Mouse (Mus musculus) lung, postnatal 10 days (tissue): Measurements from ENCODE around the gene Rab11fip3.

ENCODE experiments used
- DNase-seq: peaks from one replicate; pipeline ENCODE4 v3.0.0; 2021

Gene Rab11fip3

DNA sequence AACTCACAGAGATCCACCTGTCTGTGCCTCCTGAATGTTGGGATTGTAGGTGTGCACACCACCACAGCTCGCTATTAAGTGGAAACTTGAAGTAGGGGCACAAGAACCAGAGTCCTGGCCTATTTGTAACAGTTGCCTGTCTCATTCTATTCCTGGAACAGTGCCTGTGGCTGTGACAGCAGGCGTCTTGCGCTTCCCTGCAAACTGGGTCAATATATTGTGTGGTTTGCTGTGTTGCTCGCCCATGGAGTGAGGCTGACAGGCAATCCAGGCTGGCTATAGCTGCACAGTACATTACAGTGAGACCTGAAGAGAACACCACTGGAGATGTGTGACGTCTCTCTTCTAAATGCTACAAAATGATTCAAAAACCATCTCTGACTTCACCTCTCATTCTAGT is 37.8 kb downstream of the Rab11fip3 start:
- DNase-seq: no peak

GRCm38 (mm10) chr17:26028261-26028660 is 41.1 kb downstream of the Rab11fip3 start:
- no peak for DNase-seq

GRCm38 (mm10) chr17:26024674-26025073 is 44.7 kb downstream of the Rab11fip3 start:
- no peak for DNase-seq

DNA sequence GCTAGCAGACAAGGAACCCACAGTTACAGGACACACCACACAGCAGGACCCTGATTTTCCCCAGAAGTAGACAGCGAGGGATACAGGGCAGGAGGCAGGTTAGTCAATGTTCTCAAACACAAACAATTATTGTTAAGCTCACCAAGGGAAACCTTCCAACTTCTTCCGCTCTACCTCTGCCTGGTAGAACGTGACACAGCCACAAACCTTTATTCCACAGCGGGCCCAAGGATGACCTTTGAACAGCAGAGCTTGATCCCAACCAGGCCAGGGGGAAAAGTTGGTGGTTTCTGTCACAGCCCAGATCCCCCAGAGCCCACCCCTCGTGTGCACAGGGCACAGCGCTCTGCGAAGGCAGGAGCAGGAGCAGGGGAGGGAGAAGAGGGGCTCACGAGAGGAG is 45.4 kb downstream of the Rab11fip3 start:
- no peak for DNase-seq

DNA sequence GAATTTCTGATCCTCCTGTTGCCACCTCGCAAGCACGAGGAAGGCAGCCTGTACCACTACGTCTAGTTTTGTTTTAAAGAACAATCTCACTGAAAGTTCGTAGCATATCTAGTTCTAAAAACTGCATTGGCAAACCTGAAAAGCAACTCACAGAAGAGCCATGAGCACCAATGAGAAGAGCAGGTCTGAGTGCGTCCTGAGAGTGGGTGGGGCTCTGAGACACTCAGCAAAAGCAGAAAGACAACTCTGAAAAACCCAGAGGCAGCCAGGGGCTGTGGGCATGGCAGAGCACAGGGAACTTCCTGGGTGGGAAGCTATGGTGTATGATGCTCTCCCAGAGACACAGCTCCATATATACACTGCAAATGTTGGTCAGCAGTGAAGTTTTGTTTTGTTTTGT is 46.2 kb downstream of the Rab11fip3 start:
- no peak for DNase-seq

DNA sequence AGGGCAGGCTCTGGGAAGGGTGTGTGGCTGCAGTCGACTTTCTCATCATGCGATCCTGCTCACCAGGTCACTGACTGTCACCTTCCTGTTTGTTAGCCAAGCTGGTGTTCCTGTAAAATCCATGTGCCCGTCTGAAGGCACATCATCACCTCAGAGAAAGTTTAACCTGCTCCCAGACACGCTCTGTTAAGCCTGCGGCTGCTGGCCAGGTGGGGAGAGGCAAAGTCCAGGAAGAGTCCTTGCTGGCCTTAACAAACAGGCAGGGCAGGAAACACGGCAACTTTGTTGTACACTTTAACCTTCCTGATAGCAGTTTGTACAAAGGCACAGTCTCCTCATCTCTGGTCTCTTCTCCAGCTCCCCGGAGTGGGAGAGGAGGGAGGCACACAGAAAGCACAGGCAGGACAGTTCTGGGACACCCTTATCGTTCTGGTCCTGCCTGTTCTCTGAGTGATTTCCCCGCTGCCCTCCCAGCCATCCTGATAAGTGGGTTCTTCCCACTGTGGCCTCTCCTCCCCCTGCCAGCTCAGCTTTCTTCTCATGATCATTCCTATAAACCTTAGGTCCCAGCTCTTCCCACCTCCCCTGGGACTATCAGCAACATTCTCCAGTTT is 47.5 kb downstream of the Rab11fip3 start:
- no peak for DNase-seq

DNA sequence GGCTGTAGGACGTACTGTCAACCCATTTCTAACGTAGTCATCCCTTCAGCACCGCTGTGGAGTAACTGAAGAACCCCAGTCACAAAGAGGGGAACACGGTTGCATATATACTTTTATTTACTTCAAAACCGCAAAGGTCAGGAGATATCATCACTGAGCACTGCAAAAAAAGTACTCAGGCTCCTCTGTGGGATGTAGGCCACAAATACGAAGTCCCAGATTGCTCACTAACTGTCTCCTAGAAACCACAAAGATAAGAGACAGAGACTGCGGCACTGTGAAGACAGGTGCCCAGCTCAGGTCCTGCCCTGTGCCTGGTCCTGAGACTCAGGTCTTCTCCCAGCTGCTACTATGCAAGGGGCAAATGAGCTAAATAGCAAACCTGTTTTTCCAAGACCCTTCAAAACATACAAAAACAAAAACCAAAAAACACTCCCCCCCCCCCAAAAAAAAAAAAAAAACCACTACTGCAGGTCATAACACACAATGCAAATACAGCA is 48.5 kb downstream of the Rab11fip3 start:
- no peak for DNase-seq

- DNase-seq: no peak
Observed at GRCm38 (mm10) chr17:26018388-26018787, 51.0 kb downstream of the Rab11fip3 start.

GRCm38 (mm10) chr17:26017949-26018348 is 51.4 kb downstream of the Rab11fip3 start:
- DNase-seq: no peak

DNA sequence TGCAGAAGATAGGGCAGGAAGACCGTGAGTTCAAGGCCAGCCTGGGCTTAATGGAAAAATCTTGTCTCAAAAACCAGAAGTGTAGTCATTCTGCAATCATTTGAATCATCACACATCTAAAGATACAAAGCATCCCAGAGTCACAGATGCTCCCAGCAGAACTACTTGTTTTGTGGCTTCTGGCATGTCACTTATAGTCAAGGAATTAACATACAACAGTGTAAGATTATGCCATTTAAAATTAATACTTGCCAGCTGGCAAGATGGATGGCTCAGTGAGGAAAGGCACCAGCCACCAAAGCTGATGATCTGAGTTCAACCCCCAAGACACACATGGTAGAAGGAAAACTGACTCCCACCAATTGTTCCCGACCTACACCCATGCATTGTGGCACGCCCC is 52.3 kb downstream of the Rab11fip3 start:
- no peak for DNase-seq

DNA sequence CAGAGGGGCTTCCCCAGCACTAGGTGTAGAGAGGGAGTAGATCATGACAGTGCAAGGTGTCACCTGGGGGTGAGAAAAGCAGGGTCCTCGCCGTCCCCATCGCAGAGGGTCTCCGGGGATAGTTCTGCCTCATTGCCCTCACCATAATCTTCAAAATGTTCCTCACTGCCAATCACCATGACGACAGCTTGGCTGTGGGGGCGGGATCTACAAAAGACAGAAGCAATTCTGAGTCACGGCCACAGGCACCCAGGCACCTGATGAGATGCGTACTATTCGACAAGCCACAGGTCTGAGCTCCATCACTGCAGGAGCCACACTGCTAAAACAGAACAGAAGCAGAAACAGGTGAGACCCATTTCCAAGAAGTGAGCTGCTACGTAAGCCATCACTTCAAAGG is 55.6 kb downstream of the Rab11fip3 start:
- no peak for DNase-seq

GRCm38 (mm10) chr17:26011841-26012460 is 57.4 kb downstream of the Rab11fip3 start:
- peak; percentile 87 for DNase-seq

DNA sequence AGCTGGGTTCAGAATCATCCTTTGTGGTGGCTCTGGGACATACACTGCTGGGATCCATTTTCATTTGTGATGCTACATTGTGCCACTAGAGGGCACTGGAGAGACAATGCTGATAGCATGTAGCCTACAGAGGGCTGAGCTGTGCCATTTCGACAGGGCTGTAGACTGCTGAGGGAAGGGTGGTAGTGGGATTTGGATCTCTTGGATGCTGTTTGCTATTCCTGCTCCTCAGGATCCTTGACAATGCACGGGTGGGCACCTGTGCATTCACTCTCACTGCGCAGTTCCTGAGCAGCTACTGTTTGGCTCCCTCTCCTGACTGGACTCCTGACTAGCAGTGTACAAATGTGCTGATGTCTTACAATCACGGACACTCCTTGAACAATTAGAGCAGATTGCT is 59.8 kb downstream of the Rab11fip3 start:
- peak; percentile 87 for DNase-seq

- DNase-seq: no peak
Observed at GRCm38 (mm10) chr17:26008787-26009186, 60.6 kb downstream of the Rab11fip3 start.

DNA sequence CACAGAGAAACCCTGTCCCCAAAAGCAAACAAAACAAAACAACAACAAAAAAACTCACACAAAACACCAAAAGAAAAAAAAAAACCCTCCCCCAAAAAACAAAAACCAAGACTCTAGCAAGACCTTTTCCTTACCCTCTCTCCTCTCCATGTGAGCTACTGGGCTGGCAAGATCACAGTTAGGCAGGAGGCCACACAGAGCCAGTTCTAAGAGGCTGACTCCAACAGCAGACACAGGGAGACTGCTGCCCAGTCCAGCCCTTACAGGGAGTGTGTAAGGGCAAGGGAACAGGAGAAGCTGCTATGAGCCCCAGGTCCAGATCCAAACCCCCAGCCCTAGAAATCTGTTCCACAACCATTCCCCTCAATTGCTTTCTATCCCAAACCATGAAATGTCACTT is 61.0 kb downstream of the Rab11fip3 start:
- DNase-seq: no peak

DNA sequence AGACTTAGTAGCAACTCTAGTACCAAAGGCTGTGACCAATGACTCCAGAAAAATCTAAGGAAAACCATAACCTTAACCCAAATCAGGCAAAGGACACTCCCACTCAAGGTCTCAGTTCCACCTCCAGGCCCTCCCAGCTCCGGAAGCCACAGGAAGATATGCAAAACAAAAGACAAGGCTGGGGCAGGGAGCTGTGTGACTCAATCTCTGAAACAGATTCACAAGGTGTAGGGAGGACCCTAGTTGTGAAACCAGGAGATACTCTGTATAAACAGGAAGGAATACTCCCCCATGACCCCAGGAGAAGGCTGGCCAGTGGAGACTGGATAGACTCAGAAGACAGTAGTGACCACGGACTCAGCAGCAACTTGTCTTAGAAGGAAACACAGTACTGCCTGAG is 61.7 kb downstream of the Rab11fip3 start:
- no peak for DNase-seq

GRCm38 (mm10) chr17:26005731-26006450 is 63.5 kb downstream of the Rab11fip3 start:
- DNase-seq: no peak

DNA sequence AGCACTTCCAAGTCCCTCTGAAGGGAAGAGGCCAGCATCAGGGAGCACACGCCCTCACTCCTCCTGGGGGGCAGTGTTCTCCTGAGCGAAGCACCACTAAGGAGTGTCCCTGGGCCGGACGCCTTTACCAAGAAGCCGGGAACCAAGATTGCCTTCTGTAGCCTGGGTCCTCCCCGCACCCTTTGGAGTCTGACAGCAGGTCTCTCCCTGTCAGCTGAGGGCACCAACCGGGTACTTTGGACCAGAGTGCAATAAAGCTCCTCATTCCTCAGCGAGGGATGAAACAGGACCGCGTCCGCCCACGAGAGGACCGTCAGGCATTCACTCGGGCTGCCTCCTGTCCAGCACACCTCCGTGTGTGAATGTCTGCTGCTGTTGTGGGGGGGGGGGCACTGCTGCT is 64.6 kb downstream of the Rab11fip3 start:
- no peak for DNase-seq

DNA sequence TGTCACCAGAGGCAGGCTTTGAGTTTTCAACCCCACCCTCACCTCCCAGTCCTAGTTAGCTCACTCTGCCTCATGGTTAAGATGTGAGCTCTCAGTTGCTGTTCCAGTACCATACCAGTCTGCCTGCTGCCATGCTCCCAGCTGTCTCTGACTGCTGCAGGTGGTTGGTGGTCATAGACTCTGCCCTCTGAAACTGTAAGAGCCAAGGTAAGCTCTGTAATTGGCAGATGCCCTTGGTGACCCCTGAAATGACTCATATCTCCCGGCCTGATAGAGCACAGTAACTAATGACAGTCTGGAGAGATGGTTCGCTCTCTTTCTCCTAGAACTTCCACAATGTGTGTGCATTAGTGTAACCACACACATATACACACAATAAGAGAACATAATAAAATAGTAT is 65.5 kb downstream of the Rab11fip3 start:
- DNase-seq: no peak

DNA sequence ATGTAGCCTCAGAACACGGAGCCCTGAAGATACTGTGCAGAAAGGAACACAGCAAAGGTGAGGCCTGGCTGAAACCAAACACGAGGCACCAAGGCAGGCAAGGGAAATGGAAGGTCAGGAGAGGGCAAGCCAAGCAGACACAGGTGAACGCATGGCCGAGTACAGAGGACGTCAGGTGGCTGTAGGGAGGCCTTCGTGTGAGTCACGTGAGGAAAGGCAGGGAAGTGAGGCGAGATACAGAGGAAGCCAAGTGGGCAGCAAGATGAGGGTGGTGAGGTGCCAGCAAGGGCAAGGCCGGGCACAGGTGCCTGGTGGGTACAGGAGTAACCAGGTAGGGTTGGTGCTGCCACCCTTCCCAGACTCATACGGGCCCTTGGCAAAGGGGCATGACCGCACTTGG is 70.9 kb downstream of the Rab11fip3 start:
- no peak for DNase-seq

DNA sequence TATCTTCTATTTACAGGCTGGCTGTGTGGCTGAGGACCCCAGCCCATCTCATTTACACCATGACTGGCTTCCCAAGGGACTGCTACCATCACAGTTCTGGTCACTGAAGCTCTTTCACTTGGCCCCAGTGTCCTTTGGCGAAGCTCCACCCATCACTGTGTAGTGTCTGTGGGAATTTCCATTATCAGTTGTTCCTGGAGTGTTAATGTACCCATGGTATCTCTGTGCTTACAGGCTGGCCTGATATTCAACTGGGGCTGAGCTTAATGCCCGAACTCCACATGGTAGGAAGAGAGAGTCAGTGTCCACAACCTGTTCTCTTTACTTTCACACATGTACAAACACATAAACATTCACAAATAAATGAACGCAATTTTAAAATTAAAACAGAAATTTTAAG is 75.9 kb downstream of the Rab11fip3 start:
- no peak for DNase-seq

DNA sequence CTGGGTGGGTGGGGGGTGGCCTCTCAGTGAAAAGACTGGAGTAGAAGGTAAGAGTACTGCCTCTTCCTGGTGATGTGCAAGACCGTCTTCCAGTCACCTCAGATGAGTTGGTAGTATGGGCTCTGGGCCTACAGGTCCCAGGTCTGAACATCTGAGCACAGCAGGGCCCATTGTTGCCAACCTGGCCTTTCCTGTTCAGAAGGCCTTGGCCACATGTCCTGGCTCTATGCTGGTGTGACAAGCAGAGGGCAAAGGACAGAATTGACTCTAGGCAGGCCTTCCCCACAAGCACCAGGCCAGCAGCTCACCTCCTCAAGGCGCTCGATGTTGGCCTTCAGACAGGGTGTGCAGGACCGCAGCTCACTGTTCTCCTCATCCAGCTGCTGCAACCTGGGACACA is 77.1 kb downstream of the Rab11fip3 start:
- no peak for DNase-seq

DNA sequence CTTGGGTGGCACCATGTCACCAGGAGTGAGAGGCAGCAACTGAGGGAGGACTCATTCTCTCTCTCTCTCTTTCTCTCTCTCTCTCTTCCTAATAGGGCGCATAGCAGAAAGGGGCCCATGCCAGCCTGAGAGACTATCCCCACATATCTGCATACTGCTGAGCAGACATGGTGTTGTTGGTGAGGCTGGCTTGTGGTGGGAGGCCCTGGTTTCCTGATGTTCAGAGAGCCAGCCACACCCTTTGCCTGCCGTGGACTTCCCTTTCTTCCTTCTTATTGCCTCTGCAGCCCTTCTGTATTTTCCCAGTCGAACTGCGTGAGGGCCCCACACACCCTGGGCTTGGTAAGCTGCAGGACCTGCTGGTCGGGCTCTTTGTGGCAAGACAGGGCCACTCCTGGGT is 79.0 kb downstream of the Rab11fip3 start:
- no peak for DNase-seq
